Mouse (Mus musculus): ENCODE measurements around the gene Gm10959. TPM values are rescaled to one million over a fixed set of nuclear protein-coding genes. Genes with fewer than 3 reads are reported as not detected.

Gene Gm10959
- polyA plus RNA-seq, 1 experiment from 2014 or later: not detected

- no peak overlapping the region for H3K27ac ChIP-seq
- H3K36me3 ChIP-seq: no peaks in the 10 kb centered on the region
- no peak overlapping the region for H3K4me2 ChIP-seq (replicated peaks)
- no peak overlapping the region for H3K9ac ChIP-seq (replicated peaks)
- no peaks in the 10 kb centered on the region for H3K4me1 ChIP-seq (replicated peaks)
- H3K27me3 ChIP-seq: no peaks in the 10 kb centered on the region
- ATAC-seq: no peak
- no peak overlapping the region for H3K4me3 ChIP-seq (replicated peaks)
- no peaks in the 10 kb centered on the region for H3K9me3 ChIP-seq
- 79% methylated on average over 4 of the region's 4 CpGs for WGBS
Observed at GRCm38 (mm10) chr3:122887505-122888301, 31.5 kb downstream of the Gm10959 start.

DNA sequence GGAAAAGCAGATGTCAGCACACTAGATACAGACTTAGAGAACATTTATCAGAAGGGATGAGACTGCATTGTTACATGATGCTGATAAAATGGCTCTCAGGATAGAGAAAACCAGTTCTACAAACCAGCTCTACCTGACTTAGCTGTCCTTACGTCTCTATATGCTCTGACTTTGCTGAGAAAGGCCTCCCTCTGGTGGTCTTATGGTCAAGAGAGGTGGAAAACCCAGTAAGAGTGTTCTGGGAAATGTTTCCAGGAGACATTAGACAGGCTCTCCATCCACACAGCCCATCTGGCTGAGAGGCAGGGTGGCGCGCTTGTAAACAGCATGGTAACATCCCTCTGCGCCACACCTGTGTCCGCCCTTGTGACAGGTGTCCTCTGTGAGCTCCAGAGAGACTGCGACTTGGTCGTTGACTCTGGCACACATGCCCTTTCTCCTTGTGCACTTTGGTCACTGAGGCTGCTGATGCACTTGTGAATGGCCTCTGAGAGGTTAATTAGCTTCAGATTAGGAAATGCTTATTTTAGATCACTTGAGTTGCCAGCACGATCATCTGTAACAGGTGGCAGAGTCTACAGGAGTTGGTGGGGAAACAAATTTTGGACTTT, 40.4 kb downstream of the Gm10959 start:
- no peaks in the 10 kb centered on the region for H3K4me1 ChIP-seq (replicated peaks)
- ATAC-seq: no peak
- WGBS: 91% methylated on average over 8 of the region's 8 CpGs
- H3K4me3 ChIP-seq (replicated peaks): no peak overlapping the region
- no peak overlapping the region for H3K9ac ChIP-seq (replicated peaks)
- H3K36me3 ChIP-seq: no peaks in the 10 kb centered on the region
- H3K27me3 ChIP-seq: no peaks in the 10 kb centered on the region
- H3K4me2 ChIP-seq (replicated peaks): no peak overlapping the region
- no peak overlapping the region for H3K27ac ChIP-seq
- H3K9me3 ChIP-seq: no peaks in the 10 kb centered on the region

DNA sequence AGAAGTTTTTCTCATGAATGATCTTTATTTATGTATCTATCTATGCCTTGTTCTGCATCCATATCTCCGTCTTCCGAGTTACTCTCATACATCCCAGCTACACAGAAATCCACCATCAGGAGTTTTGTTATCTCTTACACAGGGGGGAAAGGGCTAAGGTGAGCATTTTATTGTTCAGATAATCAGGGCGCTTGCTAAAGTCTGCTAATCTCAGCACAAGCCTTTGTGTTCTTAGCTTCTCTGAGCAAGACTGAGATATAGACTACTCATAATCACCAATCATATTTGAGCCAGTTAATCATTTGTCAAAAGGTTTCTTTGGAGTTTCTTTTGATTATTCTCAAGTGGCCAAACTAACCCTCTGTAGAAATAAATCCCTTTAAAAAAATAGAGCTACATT, 41.6 kb downstream of the Gm10959 start:
- WGBS: 88% methylated on average over 3 of the region's 3 CpGs
- Histone ChIP-seq H3K36me3 (no peaks in the 10 kb centered on the region), H3K4me1 (replicated peaks) (no peaks in the 10 kb centered on the region), H3K9me3 (no peaks in the 10 kb centered on the region), H3K27me3 (no peaks in the 10 kb centered on the region), H3K4me2 (replicated peaks) (no peak overlapping the region), H3K27ac (no peak overlapping the region), H3K4me3 (replicated peaks) (no peak overlapping the region), H3K9ac (replicated peaks) (no peak overlapping the region)
- ATAC-seq: no peak

- H3K36me3 ChIP-seq: no peaks in the 10 kb centered on the region
- ATAC-seq: no peak
- H3K9ac ChIP-seq (replicated peaks): no peak overlapping the region
- H3K27ac ChIP-seq: no peak overlapping the region
- no peak overlapping the region for H3K4me2 ChIP-seq (replicated peaks)
- H3K9me3 ChIP-seq: no peaks in the 10 kb centered on the region
- H3K4me3 ChIP-seq (replicated peaks): no peak overlapping the region
- 85% methylated on average over 2 of the region's 2 CpGs for WGBS
- no peaks in the 10 kb centered on the region for H3K27me3 ChIP-seq
- no peaks in the 10 kb centered on the region for H3K4me1 ChIP-seq (replicated peaks)
Observed at GRCm38 (mm10) chr3:122876870-122877269, 42.3 kb downstream of the Gm10959 start.

GRCm38 (mm10) chr3:122871596-122871995, 47.6 kb downstream of the Gm10959 start:
- Histone ChIP-seq H3K36me3 (no peaks in the 10 kb centered on the region), H3K4me2 (replicated peaks) (no peak overlapping the region), H3K4me1 (replicated peaks) (no peaks in the 10 kb centered on the region), H3K9me3 (no peaks in the 10 kb centered on the region), H3K9ac (replicated peaks) (no peak overlapping the region), H3K4me3 (replicated peaks) (no peak overlapping the region), H3K27ac (no peak overlapping the region), H3K27me3 (no peaks in the 10 kb centered on the region)
- WGBS: 93% methylated on average over 1 of the region's 1 CpGs
- ATAC-seq: no peak

GRCm38 (mm10) chr3:122868270-122868669, 50.9 kb downstream of the Gm10959 start:
- Histone ChIP-seq H3K4me2 (replicated peaks) (no peak overlapping the region), H3K9me3 (no peaks in the 10 kb centered on the region), H3K27me3 (no peaks in the 10 kb centered on the region), H3K4me1 (replicated peaks) (no peaks in the 10 kb centered on the region), H3K4me3 (replicated peaks) (no peak overlapping the region), H3K36me3 (no peaks in the 10 kb centered on the region), H3K27ac (no peak overlapping the region), H3K9ac (replicated peaks) (no peak overlapping the region)
- no peak for ATAC-seq
- 95% methylated on average over 1 of the region's 1 CpGs for WGBS

DNA sequence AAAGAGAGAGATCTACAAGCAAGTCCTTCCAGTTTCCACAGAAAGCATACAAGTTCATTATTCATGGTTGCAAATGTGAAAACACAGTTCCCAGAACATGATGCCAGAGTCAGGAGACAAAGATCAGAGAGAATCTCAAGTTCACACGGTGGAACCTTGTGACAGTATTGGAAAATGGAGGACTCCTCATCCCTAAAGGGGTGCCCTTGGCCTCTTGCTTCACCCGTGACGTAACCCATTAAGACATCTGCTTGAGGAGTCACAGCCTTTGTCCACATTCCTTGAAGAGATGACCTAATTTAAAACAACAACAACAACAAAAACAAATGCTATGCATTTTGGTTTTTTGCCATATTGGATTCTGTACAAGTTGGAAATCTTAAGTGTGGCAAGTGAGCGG, 54.1 kb downstream of the Gm10959 start:
- no peak overlapping the region for H3K4me2 ChIP-seq (replicated peaks)
- ATAC-seq: no peak
- 91% methylated on average over 4 of the region's 4 CpGs for WGBS
- H3K4me1 ChIP-seq (replicated peaks): no peaks in the 10 kb centered on the region
- H3K27ac ChIP-seq: no peak overlapping the region
- H3K4me3 ChIP-seq (replicated peaks): no peak overlapping the region
- no peak overlapping the region for H3K9ac ChIP-seq (replicated peaks)
- no peaks in the 10 kb centered on the region for H3K36me3 ChIP-seq
- H3K27me3 ChIP-seq: no peaks in the 10 kb centered on the region
- no peaks in the 10 kb centered on the region for H3K9me3 ChIP-seq

Other genes with a start within 250 kb of the Gm10959 start
- gene Pde5a, start 190.4 kb downstream of the Gm10959 start, polyA plus RNA-seq (2015; fragmentation: Nextera tagmentation; extraction: Ambion mirVana): 2.8 and 3.2 TPM in 2 replicates
- 0.98 TPM in 1 of 2 replicates, not detected in the other for gene Fabp2, start 24.3 kb downstream of the Gm10959 start, polyA plus RNA-seq (2015; fragmentation: Nextera tagmentation; extraction: Ambion mirVana)
- 81.8 and 91.8 TPM in 2 replicates for gene 1810037I17Rik, start 4.8 kb upstream of the Gm10959 start, polyA plus RNA-seq (2015; fragmentation: Nextera tagmentation; extraction: Ambion mirVana)
- gene Usp53, start 65.2 kb upstream of the Gm10959 start, polyA plus RNA-seq (2015; fragmentation: Nextera tagmentation; extraction: Ambion mirVana): 6.3 and 7.0 TPM in 2 replicates
- not detected in 2 replicates for gene Myoz2, start 115.7 kb upstream of the Gm10959 start, polyA plus RNA-seq (2015; fragmentation: Nextera tagmentation; extraction: Ambion mirVana)

All from midbrain, embryonic 13.5 days (tissue).